Mouse (Mus musculus) ovary, adult 2 months (tissue): ENCODE data around the gene Nradd. TPM values are rescaled to one million over a fixed set of nuclear protein-coding genes. Genes with fewer than 3 reads are reported as not detected.

Experiments
- polyA plus RNA-seq: library from polyadenylated mRNA; depleted of rRNA; stranded (reverse); fragments of >200 nt; gene quantifications from 2 replicates; pipeline ENCODE4 v1.2.3, GENCODE M21; 2012; rRNA removed

Nradd gene
- polyA plus RNA-seq, result 45.3 and 49.3 TPM in 2 replicates

DNA sequence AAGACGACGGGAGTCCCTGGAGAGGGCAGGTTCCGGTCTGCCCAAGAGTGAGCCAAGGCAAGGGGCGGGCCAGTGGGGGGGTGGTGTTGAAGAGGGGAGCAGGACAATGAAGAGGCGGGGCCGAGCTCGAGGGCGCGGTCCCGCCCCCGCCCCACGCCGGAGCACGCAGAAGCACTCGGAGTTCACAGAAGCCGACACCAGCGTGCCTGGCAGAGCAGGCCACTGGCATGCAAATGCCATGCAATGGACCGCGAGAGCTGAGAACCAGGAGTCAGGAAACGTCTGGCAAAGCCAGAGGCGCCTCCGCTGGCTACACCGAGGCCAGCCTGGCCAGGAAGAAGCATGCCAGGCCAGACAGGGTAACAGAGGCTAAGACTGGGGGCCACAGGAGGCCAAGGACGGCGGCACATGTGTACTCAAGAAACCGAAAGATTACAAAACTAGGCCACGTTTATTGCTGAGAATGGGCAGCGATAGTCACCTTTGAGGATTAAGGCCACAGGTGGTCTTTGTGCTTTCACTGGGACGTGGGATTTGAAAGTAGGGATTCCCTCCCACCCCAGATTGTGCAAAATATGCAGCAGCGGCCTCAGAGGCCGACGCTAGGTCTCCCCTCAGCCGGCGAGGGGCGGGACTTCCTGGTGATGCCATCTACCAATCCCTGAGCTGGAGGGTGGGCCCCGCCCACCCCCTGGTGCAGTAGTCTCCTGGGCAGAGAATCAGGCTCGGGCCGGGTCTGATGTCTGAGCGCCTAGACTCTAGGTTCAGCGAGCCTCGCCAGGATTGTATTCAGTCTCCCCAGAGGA, at the start of gene Nradd:
Nradd (minus strand) TSS at position 92 of the 806 bp plus-strand sequence.

DNA sequence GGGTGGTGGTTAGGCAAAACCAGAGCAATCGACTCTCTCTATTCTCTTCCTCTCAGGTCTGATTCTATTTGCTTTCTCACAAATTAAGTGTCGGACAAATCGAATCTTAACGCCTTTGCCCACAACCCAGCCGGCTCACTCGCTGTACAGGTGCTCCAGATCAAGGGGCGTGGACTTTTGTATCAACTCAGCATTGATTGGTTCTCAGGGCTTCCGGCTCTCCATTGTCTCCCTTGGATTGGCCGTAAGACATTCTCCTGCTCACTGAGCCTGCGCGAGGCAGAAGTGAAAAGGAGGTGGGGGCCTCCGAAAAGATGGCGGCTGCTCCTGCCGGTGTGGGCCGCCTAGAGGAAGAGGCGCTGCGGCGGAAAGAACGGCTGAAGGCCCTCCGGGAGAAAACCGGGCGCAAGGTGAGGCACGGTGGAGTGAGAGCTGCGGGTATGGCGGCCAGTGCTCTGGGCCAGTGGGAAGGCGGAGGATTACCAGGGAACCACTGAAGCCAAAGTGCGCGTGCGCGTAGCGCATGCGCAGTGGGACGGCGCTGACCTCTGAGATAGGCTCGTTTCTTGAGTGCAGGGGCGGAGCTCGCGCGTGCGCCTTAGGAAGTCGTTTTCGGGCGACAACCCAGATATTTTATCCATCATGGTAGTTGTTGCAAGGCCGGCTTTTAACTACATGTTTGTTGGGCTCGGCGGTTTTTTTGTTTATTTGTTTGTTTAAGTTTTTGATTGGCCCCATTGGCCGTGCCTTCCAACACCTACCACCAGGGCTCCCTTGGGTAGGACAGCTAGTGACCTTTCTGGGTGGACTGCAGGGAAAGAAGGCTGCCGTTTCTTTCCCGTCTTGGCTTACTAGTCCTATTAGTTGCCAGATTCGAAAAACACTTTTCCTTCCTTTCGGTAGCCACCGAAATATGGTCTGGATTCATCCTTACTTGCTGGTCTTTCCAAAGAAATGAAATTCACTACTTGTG, 32.3 kb upstream of the Nradd start, which contains the start of gene Ccdc12:
Ccdc12 (plus strand) TSS at position 255 of the 973 bp plus-strand sequence.

DNA sequence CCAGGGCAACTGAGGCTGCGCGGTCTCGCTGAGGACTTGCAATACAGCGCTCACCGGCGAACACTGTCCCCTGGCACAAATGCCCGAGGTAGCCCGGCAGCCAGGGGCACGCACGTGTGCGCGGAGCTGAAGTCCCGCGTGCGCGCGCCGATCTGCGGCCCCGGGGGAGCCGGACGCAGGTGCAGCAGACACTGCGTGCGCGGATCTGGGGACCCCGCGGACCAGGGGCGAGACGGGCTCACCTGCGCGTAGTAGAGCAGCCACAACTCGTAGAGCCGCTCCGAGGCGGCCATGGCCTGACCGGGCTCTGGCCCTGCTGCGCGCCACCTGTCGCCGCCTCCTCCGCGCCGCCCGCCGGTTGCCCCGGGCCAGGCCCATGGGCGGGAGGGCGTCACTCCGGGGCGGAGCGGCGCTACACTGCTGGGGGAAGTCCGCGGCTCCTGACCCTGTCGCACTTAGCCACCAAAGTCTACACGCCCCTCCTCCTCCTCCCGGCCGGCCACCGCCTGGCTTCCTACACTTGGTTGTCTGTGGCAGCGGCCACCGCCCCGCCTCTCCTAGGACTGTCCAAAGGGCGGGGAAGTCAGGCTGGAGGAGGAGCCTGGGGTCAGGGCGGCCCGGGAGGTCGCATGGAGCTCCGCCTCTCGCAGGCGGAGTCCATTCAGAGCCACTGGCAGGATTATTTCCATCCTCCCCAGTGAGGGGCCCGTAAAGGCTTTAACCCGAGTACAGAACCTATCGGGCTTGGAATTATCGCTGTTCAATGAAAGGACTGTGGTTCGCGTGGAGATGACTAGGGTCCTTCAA, 29.6 kb upstream of the Nradd start, which contains the start of gene Nbeal2:
Nbeal2 (minus strand) TSS at position 507 of the 807 bp plus-strand sequence.

Other genes with a start within 250 kb of the Nradd start
- 38.1 and 46.1 TPM in 2 replicates for gene Ptpn23, start 216.2 kb downstream of the Nradd start, polyA plus RNA-seq
- not detected in 2 replicates for gene Ngp, start 204.7 kb downstream of the Nradd start, polyA plus RNA-seq
- 14.7 and 20.0 TPM in 2 replicates for gene Klhl18, start 147.8 kb downstream of the Nradd start, polyA plus RNA-seq
- 5.3 and 7.4 TPM in 2 replicates for gene Kif9, start 147.5 kb downstream of the Nradd start, polyA plus RNA-seq
- 37.7 and 65.6 TPM in 2 replicates for gene Setd2, start 91.9 kb downstream of the Nradd start, polyA plus RNA-seq
- gene Nbeal2, start 29.7 kb upstream of the Nradd start, polyA plus RNA-seq, result 31.1 and 34.4 TPM in 2 replicates
- 76.4 and 111 TPM in 2 replicates for gene Ccdc12, start 32.1 kb upstream of the Nradd start, polyA plus RNA-seq
- gene Myl3, start 117.4 kb upstream of the Nradd start, polyA plus RNA-seq, result 0.15 and 0.35 TPM in 2 replicates
- gene Pth1r, start 122.7 kb upstream of the Nradd start, polyA plus RNA-seq, result 59.6 and 72.7 TPM in 2 replicates
- gene Prss42, start 173.7 kb upstream of the Nradd start, polyA plus RNA-seq, result not detected in 2 replicates
- gene Prss44, start 189.5 kb upstream of the Nradd start, polyA plus RNA-seq, result 0.29 and 0.37 TPM in 2 replicates
- gene Prss43, start 202.2 kb upstream of the Nradd start, polyA plus RNA-seq, result not detected in 2 replicates
- gene Prss45, start 210.1 kb upstream of the Nradd start, polyA plus RNA-seq, result not detected in 2 replicates
- 0.15 and 0.17 TPM in 2 replicates for gene Prss46, start 220.1 kb upstream of the Nradd start, polyA plus RNA-seq
- gene Prss50, start 233.5 kb upstream of the Nradd start, polyA plus RNA-seq, result 0.09 and 0.17 TPM in 2 replicates